8 mouse cellular contexts compared by ENCODE assay signal in genomic region chr6:23838401-23839008, GRCm38 (mm10). TPM values are rescaled to one million over a fixed set of nuclear protein-coding genes. Genes with fewer than 3 reads are reported as not detected.
A peak's percentile ranks its signal among the peaks of the same experiment; 100 is the strongest.
DNase-seq lines count a peak whose midpoint lies in the region; ATAC-seq lines count a peak whose summit lies in the region.

No protein-coding gene starts in this region.

- no peaks in the 10 kb centered on the region for H3K4me1 ChIP-seq in brown adipose tissue, adult 24 weeks (ENCODE audit: control insufficient read depth, insufficient read depth, insufficient read length, low read length)
- peaks cover 5% of the 10 kb centered on the region; the same call in 1 of the 2 replicates for H3K4me1 ChIP-seq in forebrain, embryonic 11.5 days (replicated peaks; ENCODE audit: control insufficient read depth, insufficient read depth, low read length)
- peaks cover 3% of the 10 kb centered on the region; the same call in 1 of the 2 replicates for H3K4me1 ChIP-seq in intestine, embryonic 15.5 days (replicated peaks)
- H3K4me1 ChIP-seq in liver, embryonic 15.5 days (replicated peaks) = no peaks in the 10 kb centered on the region
- 0 out of 2 replicates have a peak, but pooled peaks cover 5% of the 10 kb centered on the region for H3K4me1 ChIP-seq in stomach, embryonic 15.5 days

- no peak overlapping the region for H3K27ac ChIP-seq in brown adipose tissue, adult 24 weeks (replicated peaks; ENCODE audit: low read depth, low read length)
- H3K27ac ChIP-seq in forebrain, embryonic 11.5 days (ENCODE audit: low read depth, low read length) = no peak overlapping the region
- no peak overlapping the region for H3K27ac ChIP-seq in intestine, embryonic 15.5 days
- no peak overlapping the region for H3K27ac ChIP-seq in liver, embryonic 15.5 days (replicated peaks)
- no peak overlapping the region for H3K27ac ChIP-seq in stomach, embryonic 15.5 days

- no peaks in the 10 kb centered on the region for H3K36me3 ChIP-seq in forebrain, embryonic 11.5 days (ENCODE audit: control insufficient read depth, insufficient read depth, low read length)
- H3K36me3 ChIP-seq in intestine, embryonic 15.5 days = no peaks in the 10 kb centered on the region
- no peaks in the 10 kb centered on the region for H3K36me3 ChIP-seq in liver, embryonic 15.5 days (replicated peaks)
- no peaks in the 10 kb centered on the region for H3K36me3 ChIP-seq in stomach, embryonic 15.5 days

- H3K27me3 ChIP-seq in forebrain, embryonic 11.5 days (ENCODE audit: control insufficient read depth, insufficient read depth, low read length) = peaks cover 4% of the 10 kb centered on the region
- H3K27me3 ChIP-seq in intestine, embryonic 15.5 days (replicated peaks) = peaks cover 31% of the 10 kb centered on the region
- H3K27me3 ChIP-seq in liver, embryonic 15.5 days = peaks cover 42% of the 10 kb centered on the region
- no peaks in the 10 kb centered on the region for H3K27me3 ChIP-seq in stomach, embryonic 15.5 days (replicated peaks)

- peak overlapping the region; percentile 92 for H3K4me2 ChIP-seq in forebrain, embryonic 11.5 days (ENCODE audit: low read depth, low read length, severe bottlenecking)
- peak overlapping the region; percentile 97 for H3K4me2 ChIP-seq in intestine, embryonic 15.5 days (replicated peaks)
- peak overlapping the region; percentile 67 for H3K4me2 ChIP-seq in liver, embryonic 15.5 days
- H3K4me2 ChIP-seq in stomach, embryonic 15.5 days = peak overlapping the region; percentile 93

- H3K4me3 ChIP-seq in brown adipose tissue, adult 24 weeks (ENCODE audit: insufficient read depth, low read depth, low read length) = peak overlapping the region; percentile 100
- peak overlapping the region; percentile 62 for H3K4me3 ChIP-seq in forebrain, embryonic 11.5 days (ENCODE audit: low read depth, low read length)
- H3K4me3 ChIP-seq in intestine, embryonic 15.5 days (replicated peaks) = peak overlapping the region; percentile 67
- peak overlapping the region; percentile 56 for H3K4me3 ChIP-seq in liver, embryonic 15.5 days (replicated peaks)
- H3K4me3 ChIP-seq in stomach, embryonic 15.5 days (replicated peaks) = peak overlapping the region; percentile 75

- H3K9ac ChIP-seq in forebrain, embryonic 11.5 days (ENCODE audit: low read length) = peak overlapping the region; percentile 68
- peak overlapping the region; percentile 58 for H3K9ac ChIP-seq in intestine, embryonic 15.5 days
- no peak overlapping the region for H3K9ac ChIP-seq in liver, embryonic 15.5 days
- peak overlapping the region; percentile 35; the same call in 1 of the 2 replicates for H3K9ac ChIP-seq in stomach, embryonic 15.5 days

- DNase-seq in left cerebral cortex, adult 18-20 months (ENCODE audit: low spot score in 2 of 2) = peak; percentile 9 to 22
- DNase-seq in left cerebral cortex, adult 11 months (ENCODE audit: low spot score) = no peak
- peak; percentile 68 for DNase-seq in forebrain, embryonic 11.5 days (ENCODE audit: low spot score)
- DNase-seq in spleen, adult 12 weeks (ENCODE audit: low spot score) = no peak

- WGBS in forebrain, embryonic 11.5 days = under 1% methylated on average over 29 of the region's 35 CpGs
- 1% methylated on average over 33 of the region's 35 CpGs for WGBS in intestine, embryonic 15.5 days
- 3% methylated on average over 34 of the region's 35 CpGs for WGBS in liver, embryonic 15.5 days (ENCODE audit: insufficient replicate concordance)
- WGBS in stomach, embryonic 15.5 days = 2% methylated on average over 35 of the region's 35 CpGs

- no peaks in the 10 kb centered on the region for H3K9me3 ChIP-seq in forebrain, embryonic 11.5 days (ENCODE audit: control insufficient read depth, low read length)
- H3K9me3 ChIP-seq in intestine, embryonic 15.5 days = no peaks in the 10 kb centered on the region
- no peaks in the 10 kb centered on the region for H3K9me3 ChIP-seq in liver, embryonic 15.5 days (replicated peaks)
- H3K9me3 ChIP-seq in stomach, embryonic 15.5 days = no peaks in the 10 kb centered on the region

- peak; percentile 58 for ATAC-seq in forebrain, embryonic 11.5 days (replicated peaks; ENCODE audit: low FRiP score)
- ATAC-seq in intestine, embryonic 15.5 days = peak; percentile 45
- ATAC-seq in liver, embryonic 15.5 days (ENCODE audit: insufficient read depth) = 0 out of 2 replicates have a peak, but pooled peaks have one; percentile 9
- peak; percentile 34; the same call in 1 of the 2 replicates for ATAC-seq in stomach, embryonic 15.5 days (ENCODE audit: insufficient read depth, low FRiP score, low read depth)

RNA-seq across cellular contexts. Expression of gene Cadps2, which starts 0.7 kb away (rescaled TPM):
- 10 to 100 TPM; 79.1 to 85.6 TPM for total RNA-seq in left cerebral cortex, adult 18-20 months (2021)
- 1.1 and 1.3 TPM in 2 replicates for polyA plus RNA-seq in brown adipose tissue, adult 24 weeks (2012; ENCODE audit: insufficient read depth, insufficient read length, missing spikeins)
- 3.8 and 4.0 TPM in 2 replicates for polyA plus RNA-seq in forebrain, embryonic 11.5 days (2014; fragmentation: Nextera tagmentation; extraction: Ambion mirVana)
- 0.88 and 1.1 TPM in 2 replicates for polyA plus RNA-seq in intestine, embryonic 15.5 days (2015; fragmentation: Nextera tagmentation; extraction: Ambion mirVana)
- polyA plus RNA-seq in liver, embryonic 15.5 days (2015; fragmentation: Nextera tagmentation; extraction: Ambion mirVana) = 0.05 and 0.23 TPM in 2 replicates
- 3.3 and 4.2 TPM in 2 replicates for polyA plus RNA-seq in stomach, embryonic 15.5 days (2015; fragmentation: Nextera tagmentation; extraction: Ambion mirVana)

Comparison
In these comparisons a context has a peak if more than half of its experiments do, and no peak if none do; other contexts are left out.
1. DNase-seq: peak in left cerebral cortex, adult 18-20 months (2 of 2) and forebrain, embryonic 11.5 days (single experiment); none in left cerebral cortex, adult 11 months (single experiment) and spleen, adult 12 weeks (single experiment).
2. Peak in every context shown above with its lines, with median percentiles within 50 percentile points of each other: H3K4me3 ChIP-seq, ATAC-seq and H3K4me2 ChIP-seq.